Mouse (Mus musculus) erythroblast, embryonic 14.5 days (primary cell): ENCODE measurements around the gene Mllt6. TPM values are rescaled to one million over a fixed set of nuclear protein-coding genes. Genes with fewer than 3 reads are reported as not detected.
A peak's percentile ranks its signal among the peaks of the same experiment; 100 is the strongest.
"Not testable (repeated sequence)": the region's sequence is repeated elsewhere in the genome, so short reads cannot be mapped to it uniquely, and the experiment has no call there.

Experiments used
- H3K27me3 ChIP-seq: 2 replicates; pipeline ENCODE4 v1.6.1; 2012; ENCODE audit warnings: inconsistent platforms; ENCODE audit not compliant: control insufficient read depth
- H3K36me3 ChIP-seq: 2 replicates; pipeline ENCODE4 v1.6.1; 2012; ENCODE audit warnings: mild to moderate bottlenecking, inconsistent platforms; ENCODE audit not compliant: control insufficient read depth
- H3K4me1 ChIP-seq: 2 replicates; pipeline ENCODE4 v1.6.1; 2012; ENCODE audit warnings: inconsistent platforms; ENCODE audit not compliant: control insufficient read depth
- H3K4me3 ChIP-seq: replicated peaks from 2 replicates; pipeline ENCODE3; 2012; ENCODE audit warnings: moderate library complexity, mild to moderate bottlenecking, inconsistent platforms
- H3K9me3 ChIP-seq: 2 replicates; pipeline ENCODE4 v1.6.1; 2012; ENCODE audit warnings: low read length, inconsistent platforms, mixed read lengths; ENCODE audit not compliant: control insufficient read depth
- GATA1 ChIP-seq: IDR thresholded peaks from 2 replicates; pipeline ENCODE4 v1.6.1; 2012; ENCODE audit warnings: low read length, inconsistent platforms, mixed read lengths
- TAL1 ChIP-seq: IDR thresholded peaks from 3 replicates; pipeline ENCODE4 v1.6.1; 2012; ENCODE audit warnings: low read length, inconsistent platforms, mixed read lengths
- polyA plus RNA-seq: library from polyadenylated mRNA; stranded (reverse); fragments of >175 nt; gene quantifications from 2 replicates; pipeline ENCODE4 v1.2.3, GENCODE M21; 2012

Mllt6 gene
- polyA plus RNA-seq, 1 experiment = 0.05 TPM

DNA sequence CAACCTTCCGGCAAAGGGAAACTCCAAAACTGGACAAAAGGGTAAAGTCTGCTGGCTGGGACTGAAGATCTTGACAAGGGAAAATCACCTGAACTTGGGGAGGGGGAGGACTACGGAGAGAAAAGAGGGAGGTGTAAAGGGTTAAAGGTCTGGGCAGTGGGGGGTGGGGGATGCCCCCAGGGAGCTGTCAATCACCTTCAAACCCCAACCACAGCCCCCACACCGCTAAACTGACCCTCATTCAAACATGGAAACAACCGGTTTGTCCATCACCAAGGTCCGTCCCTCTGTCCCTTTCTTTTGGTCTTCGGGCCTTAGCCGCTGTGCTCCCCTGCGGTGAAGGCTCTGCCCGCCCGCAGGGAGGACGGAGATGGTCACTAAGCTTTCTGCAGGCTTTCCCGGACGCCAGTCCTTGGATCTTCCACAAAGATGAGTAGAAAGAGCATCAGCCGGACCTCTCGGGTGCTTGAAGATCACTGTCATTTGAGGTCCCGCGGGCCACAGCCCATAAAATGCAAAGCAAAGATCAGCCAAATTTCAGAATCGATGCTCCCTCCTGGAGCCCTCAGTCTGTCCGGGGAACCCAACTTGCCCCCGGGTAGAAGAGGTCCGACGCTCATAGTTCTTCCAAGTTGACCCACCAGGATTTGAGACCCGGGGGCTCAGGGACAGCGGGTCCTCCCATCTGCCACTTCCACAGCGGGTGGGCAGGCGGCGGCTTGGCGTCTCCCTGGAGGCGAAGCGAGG lies 35.5 kb upstream of the Mllt6 start:
- Histone ChIP-seq H3K4me1 (peaks cover 11% of the 10 kb centered on the region), H3K4me3 (no peak overlapping the region)

DNA sequence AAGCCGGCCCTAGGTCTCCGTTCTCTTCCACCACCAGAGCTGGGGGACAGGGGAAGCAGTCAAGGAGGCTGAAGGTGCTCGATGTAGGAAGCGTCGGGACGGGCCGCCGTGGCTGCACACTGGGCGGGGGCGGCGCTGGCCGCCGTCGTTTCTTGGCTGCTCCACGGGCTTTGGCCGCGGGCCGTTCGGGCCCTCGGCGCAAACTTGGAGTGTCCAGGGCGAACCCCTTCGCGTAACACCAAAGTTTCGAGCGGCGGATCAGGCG lies 35.0 kb upstream of the Mllt6 start:
- no peaks in the 10 kb centered on the region for H3K36me3 ChIP-seq
- no peak overlapping the region for H3K4me3 ChIP-seq

More for the DNA sequence above, 35.5 kb upstream of the Mllt6 start:
- Histone ChIP-seq H3K36me3 (no peaks in the 10 kb centered on the region), H3K9me3 (peaks cover 10% of the 10 kb centered on the region; the same call in 1 of the 2 replicates), H3K27me3 (peaks cover 88% of the 10 kb centered on the region)
- TF ChIP-seq TAL1 (no peak), GATA1 (no peak)

DNA sequence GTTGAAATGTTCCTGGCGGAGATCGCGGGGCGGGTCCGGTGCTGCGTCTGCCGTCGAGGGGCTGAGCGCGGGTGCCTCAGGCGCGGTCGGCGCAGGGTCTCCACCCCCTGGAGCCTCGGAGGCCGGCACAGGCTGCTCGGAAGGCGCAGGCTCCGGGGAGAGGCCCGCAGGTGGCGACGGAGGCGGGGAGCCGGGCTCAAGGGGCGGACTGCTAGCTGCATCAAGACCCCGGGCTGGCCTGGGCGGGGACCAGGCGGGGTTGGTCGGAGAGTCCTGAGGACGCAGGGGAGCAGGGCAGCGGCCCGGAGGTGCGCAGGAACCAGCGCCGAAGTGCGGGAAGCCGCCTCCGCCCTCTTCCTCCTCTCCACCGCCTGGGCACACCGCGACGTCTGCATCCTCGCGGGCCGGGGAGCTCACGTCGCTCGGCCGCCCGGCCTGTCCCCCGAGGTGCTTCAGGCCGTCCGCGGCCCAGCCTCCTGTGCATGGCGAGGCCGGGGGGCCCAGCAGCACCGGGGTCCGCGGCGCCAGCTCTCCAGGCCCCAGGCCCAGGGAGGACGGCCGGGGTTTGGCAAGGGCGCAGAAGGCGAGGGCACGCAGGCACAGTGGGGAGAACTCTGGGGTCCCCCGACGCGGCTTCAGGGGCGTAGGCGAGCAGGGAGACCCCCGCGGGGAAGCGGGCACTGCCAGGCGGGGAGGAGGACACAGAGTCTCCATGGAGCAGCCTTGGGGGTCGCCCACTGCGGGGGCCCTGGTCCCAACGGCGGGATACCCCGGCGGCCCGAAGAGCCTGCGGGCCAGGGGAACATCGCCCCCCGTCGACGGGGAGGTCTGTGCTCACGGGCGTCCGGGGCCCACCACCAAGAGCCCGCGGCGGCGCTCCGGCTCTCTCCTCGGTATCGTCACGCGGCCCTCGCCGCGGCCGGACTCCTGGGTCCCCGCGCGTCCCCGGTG lies 34.4 kb upstream of the Mllt6 start:
- H3K4me3 ChIP-seq = peak overlapping the region; percentile 44
- H3K27me3 ChIP-seq = peaks cover 82% of the 10 kb centered on the region
- H3K9me3 ChIP-seq = peaks cover 10% of the 10 kb centered on the region; the same call in 1 of the 2 replicates
- H3K36me3 ChIP-seq = no peaks in the 10 kb centered on the region
- TF ChIP-seq TAL1 (no peak), GATA1 (no peak)
- peaks cover 11% of the 10 kb centered on the region for H3K4me1 ChIP-seq

More for the DNA sequence above, 35.0 kb upstream of the Mllt6 start:
- peaks cover 11% of the 10 kb centered on the region for H3K4me1 ChIP-seq
- H3K27me3 ChIP-seq = peaks cover 86% of the 10 kb centered on the region
- TF ChIP-seq GATA1 (no peak), TAL1 (no peak)
- H3K9me3 ChIP-seq = peaks cover 10% of the 10 kb centered on the region; the same call in 1 of the 2 replicates

DNA sequence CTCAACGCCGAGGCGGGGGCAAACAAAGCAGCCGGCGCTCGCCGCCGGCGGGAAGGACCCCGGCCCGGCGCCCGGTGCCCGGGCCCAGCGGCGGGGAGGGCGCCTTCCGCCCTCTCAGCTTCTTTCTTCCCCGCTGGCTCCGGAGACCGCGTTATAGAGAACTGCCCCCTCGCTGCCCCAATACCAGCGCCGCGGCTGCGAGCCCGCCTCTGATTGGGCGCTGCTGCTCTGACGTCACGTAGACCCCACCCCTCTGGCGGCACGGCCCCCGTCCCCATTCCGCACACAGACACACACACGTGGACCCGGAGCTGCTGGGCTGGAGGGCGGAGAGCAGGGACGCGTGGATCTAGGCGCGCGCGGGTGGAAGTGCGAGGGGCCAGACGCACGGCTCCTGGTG lies 33.6 kb upstream of the Mllt6 start, which contains the start of gene Epop:
Gene Epop (minus strand): TSS at position 127 of the 400 bp plus-strand sequence.
- Histone ChIP-seq H3K27me3 (peaks cover 75% of the 10 kb centered on the region), H3K4me3 (peak within 1 kb of the TSS; percentile 44)
- TF ChIP-seq TAL1 (no peak), GATA1 (no peak)

DNA sequence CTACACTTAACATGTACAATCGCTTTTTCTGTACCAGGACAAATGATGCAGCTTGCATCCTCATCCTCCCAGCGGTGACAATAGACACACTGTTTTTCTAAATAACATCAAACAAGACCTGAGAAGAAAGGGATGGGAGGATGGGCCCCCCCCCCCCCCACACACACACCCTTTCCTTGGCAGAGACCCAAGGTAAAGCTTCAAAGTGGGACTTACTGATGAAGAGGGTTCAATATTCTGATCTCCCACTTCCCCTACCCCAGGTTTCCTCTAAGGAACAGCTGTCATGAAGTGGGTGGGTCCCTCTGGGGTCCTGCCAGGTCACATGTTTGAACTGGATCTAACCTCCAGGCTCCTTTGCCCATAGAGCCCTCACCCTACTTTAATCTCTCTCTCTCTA lies 32.2 kb upstream of the Mllt6 start:
- peaks cover 10% of the 10 kb centered on the region; the same call in 1 of the 2 replicates for H3K9me3 ChIP-seq
- no peaks in the 10 kb centered on the region for H3K36me3 ChIP-seq
- H3K4me1 ChIP-seq = peaks cover 11% of the 10 kb centered on the region
- H3K4me3 ChIP-seq = no peak overlapping the region
- H3K27me3 ChIP-seq = peaks cover 60% of the 10 kb centered on the region
- TF ChIP-seq TAL1 (no peak), GATA1 (no peak)

More for the DNA sequence above, 33.6 kb upstream of the Mllt6 start, which contains the start of gene Epop:
- Histone ChIP-seq H3K4me1 (peaks cover 11% of the 10 kb centered on the region), H3K9me3 (peaks cover 10% of the 10 kb centered on the region; the same call in 1 of the 2 replicates), H3K36me3 (no peaks in the 10 kb centered on the region)

DNA sequence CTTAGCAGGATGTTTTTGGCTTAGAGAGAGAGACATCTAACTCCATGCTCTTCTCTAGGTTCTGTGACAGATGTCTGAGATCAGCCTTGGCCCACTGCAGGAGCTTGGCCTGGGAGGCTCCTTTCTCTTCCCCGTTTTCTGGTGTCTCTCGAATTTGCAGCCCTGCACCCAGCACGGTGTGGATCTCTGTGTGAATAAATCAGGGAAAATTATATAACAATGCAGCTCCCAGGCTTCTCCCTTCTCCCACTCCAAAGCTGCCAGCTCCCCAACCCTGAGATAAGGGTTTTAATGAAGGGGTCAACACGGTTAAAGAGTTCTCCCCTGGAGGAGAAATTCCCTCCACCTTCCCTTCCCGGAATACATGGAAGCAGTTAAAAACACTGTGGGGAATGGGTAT lies 31.7 kb upstream of the Mllt6 start:
- Histone ChIP-seq H3K4me3 (no peak overlapping the region), H3K27me3 (peaks cover 56% of the 10 kb centered on the region), H3K4me1 (peaks cover 11% of the 10 kb centered on the region), H3K36me3 (no peaks in the 10 kb centered on the region), H3K9me3 (peaks cover 10% of the 10 kb centered on the region; the same call in 1 of the 2 replicates)
- TF ChIP-seq GATA1 (no peak), TAL1 (no peak)

DNA sequence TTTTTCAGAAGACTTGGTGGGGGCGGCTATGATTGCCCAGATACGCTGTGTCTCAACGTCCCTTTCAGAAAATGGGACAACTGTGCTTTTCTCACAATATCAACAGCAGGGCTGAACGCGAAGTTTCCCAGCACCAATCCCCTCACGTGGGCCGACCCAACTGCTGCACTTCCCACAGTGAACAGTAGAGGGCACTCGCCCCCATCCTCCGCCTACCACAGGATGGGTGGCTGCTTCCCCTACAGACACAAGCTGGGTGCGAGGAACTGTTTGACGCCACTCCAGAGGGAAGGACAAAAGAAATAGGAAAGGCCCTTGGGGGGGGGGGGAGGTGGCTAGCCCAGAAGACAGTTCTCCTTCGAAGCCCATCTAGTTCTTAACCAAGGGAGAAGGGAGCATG lies 31.3 kb upstream of the Mllt6 start:
- TF ChIP-seq TAL1 (no peak), GATA1 (no peak)
- H3K4me3 ChIP-seq = no peak overlapping the region
- H3K36me3 ChIP-seq = no peaks in the 10 kb centered on the region
- H3K4me1 ChIP-seq = peaks cover 11% of the 10 kb centered on the region
- peaks cover 10% of the 10 kb centered on the region; the same call in 1 of the 2 replicates for H3K9me3 ChIP-seq
- peaks cover 51% of the 10 kb centered on the region for H3K27me3 ChIP-seq

DNA sequence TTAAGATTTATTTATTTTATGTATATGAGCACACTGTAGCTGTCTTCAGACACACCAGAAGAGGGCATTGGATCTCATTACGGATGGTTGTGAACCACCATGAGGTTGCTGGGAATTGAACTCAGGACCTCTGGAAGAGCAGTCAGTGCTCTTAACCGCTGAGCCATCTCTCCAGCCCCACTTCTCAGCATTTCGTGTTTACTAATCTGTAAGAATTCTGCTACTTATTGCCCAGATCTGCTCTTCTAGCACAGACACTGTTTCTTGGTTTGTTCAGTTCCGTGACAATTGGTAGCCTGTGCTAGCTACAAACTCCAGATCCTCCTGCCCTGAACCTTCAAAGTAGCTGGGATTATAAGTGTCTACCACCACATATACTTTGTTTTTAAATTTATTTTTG lies 30.8 kb upstream of the Mllt6 start:
- H3K4me3 ChIP-seq, H3K36me3 ChIP-seq, H3K9me3 ChIP-seq: not testable (repeated sequence)
- H3K4me1 ChIP-seq = peaks cover 11% of the 10 kb centered on the region
- peaks cover 46% of the 10 kb centered on the region for H3K27me3 ChIP-seq

DNA sequence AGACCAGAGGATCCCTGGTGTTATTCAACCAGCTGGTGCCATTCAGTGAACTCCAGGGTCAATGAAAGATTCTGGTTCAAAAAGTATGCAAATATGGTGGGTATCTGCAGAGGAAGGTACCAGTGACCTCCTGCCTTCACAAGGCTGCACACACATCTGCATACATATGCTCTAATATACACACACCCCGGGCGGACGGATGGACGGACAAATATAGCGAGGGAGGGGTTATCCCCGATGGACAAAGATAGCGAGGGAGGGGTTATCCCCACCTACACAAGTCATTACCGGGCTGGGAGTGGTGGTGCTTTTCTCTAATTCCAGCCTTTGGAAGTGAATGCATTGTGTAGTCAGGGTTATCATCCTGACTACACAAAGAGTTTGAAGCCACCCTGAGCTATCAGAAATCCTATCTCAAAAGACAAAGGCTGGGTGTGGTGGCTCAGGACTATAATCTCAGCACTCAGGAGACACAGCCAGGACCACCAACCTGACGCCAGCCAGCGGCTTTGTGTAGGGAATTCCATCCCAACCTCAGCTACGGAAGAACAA lies 27.7 kb upstream of the Mllt6 start:
- no peak for TF ChIP-seq GATA1
- TF ChIP-seq TAL1 = no peak
- Histone ChIP-seq H3K27me3 (peaks cover 15% of the 10 kb centered on the region), H3K4me1 (no peaks in the 10 kb centered on the region)

More for the DNA sequence above, 27.7 kb upstream of the Mllt6 start:
- H3K36me3 ChIP-seq = no peaks in the 10 kb centered on the region
- H3K4me3 ChIP-seq = no peak overlapping the region
- no peaks in the 10 kb centered on the region; the same call in 1 of the 2 replicates for H3K9me3 ChIP-seq
